Mouse (Mus musculus): ENCODE data around the gene Szrd1. TPM values are rescaled to one million over a fixed set of nuclear protein-coding genes. Genes with fewer than 3 reads are reported as not detected.

Szrd1 gene
- 13.2 and 13.7 TPM in 2 replicates for polyA plus RNA-seq (2014; fragmentation: Nextera tagmentation; extraction: Ambion mirVana)

DNA sequence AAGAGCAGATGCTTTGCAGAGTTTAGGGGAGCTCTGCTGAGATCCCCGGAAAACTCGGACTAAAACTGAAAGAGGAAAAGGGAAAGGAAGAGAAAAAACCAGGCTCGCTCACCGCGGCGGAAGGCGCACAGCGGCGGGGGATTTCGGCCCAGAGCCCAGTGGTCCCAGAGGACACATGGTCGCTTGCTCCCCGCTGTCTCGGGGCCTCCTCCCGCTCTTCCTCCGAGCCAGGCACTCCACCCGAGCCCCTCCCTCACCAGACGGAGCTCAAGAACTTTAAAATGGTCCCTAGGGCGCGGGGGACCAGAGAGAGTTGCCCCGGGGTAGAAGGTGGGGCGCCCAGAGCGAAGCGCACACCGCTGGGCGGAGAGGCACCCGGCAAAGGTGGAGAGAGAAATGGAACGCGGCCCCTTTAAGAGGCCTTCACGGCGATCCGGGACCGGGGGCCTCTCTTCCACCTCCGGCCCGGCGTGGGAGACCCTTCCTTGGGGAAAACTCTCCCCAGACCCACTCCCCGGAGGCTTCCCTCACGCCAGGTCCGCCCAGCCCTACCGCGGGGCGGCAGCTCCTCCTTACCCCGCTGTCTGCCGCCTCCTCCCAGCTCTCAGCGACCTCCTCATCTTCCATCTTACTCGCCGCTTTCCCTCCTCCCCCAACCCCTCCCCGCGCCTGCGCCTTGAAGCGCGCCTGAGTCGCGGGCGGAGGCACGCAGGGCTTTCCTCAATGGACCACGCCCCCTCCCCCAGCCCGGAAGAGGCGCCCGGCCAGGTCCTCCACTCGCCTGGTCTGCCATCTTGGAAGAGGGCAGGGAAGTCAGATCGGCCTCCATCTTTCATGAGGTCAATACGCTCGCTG lies at the start of gene Szrd1:
Gene Szrd1 (minus strand): TSS at position 660 of the 855 bp plus-strand sequence.
- Histone ChIP-seq H3K4me1 (ENCODE audit: control insufficient read depth, insufficient read depth, low read length) (peaks cover 21% of the 10 kb centered on the region), H3K4me3 (ENCODE audit: low read depth, low read length) (peak within 1 kb of the TSS; percentile 84), H3K27me3 (ENCODE audit: control insufficient read depth, insufficient read depth, low read length) (no peaks in the 10 kb centered on the region; the same call in 1 of the 2 replicates), H3K9ac (replicated peaks; ENCODE audit: low read depth, low read length) (peak within 1 kb of the TSS; percentile 80), H3K4me2 (ENCODE audit: low read depth, low read length) (peak within 1 kb of the TSS; percentile 89), H3K27ac (ENCODE audit: low read depth, low read length) (peak within 1 kb of the TSS; percentile 90), H3K36me3 (ENCODE audit: control insufficient read depth, insufficient read depth, low read length) (no peaks in the 10 kb centered on the region), H3K9me3 (ENCODE audit: control insufficient read depth, low read length) (no peaks in the 10 kb centered on the region)
- under 1% methylated on average over 54 of the region's 63 CpGs for WGBS
- peak; percentile 93 for ATAC-seq (ENCODE audit: low read depth)

DNA sequence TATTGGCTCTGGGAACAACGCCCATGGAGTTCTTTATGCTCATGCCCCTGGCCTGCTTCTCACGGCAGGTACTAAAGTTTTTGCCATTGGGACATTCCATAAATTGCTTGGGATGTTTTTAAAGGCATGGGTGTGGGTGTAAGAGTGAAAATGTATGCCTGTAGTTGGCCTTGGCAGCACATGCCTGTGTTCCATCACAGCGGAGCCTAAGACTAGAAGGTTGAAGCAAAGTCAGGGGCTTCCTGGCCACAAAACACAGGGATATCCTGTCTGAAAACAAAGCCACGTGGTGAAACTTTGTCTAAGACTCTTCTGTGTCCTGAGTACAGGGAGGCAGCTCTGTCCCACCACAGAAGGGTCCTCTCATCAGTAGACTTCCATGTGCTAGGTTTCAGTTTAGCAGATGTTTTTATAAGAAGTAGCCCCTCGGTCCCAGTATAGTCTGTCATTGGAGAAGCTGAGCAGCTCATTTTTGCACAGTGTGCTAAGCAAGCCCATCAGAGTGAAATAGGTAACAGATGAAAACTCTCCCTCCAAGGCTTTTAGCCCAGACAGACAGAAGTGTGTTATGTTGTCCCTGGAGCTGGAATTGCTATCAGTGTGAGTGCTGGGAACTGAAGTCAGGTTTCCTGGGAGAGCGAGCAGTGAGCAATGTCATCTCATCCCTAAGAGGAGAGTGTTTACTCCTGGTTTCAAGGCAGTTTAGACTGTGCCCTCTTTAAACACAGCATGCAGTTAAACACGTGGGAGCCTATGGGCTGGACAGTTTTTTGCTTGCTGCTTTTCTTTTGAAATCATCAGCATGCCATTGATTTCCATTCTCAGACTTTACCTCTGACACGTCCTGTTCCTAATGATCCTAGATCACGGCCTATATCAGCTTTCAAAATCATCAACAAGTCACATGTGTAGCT lies 47.6 kb upstream of the Szrd1 start:
- Histone ChIP-seq H3K27me3 (ENCODE audit: control insufficient read depth, insufficient read depth, low read length) (no peaks in the 10 kb centered on the region), H3K9ac (replicated peaks; ENCODE audit: low read depth, low read length) (no peak overlapping the region), H3K9me3 (ENCODE audit: control insufficient read depth, low read length) (no peaks in the 10 kb centered on the region), H3K36me3 (ENCODE audit: control insufficient read depth, insufficient read depth, low read length) (peaks cover 3% of the 10 kb centered on the region; the same call in 1 of the 2 replicates), H3K27ac (ENCODE audit: low read depth, low read length) (no peak overlapping the region), H3K4me1 (ENCODE audit: control insufficient read depth, insufficient read depth, low read length) (no peaks in the 10 kb centered on the region), H3K4me3 (ENCODE audit: low read depth, low read length) (no peak overlapping the region), H3K4me2 (ENCODE audit: low read depth, low read length) (no peak overlapping the region)
- ATAC-seq (ENCODE audit: low read depth), result no peak
- WGBS, result 74% methylated on average over 9 of the region's 9 CpGs

- Histone ChIP-seq H3K4me2 (ENCODE audit: low read depth, low read length) (no peak overlapping the region), H3K9ac (replicated peaks; ENCODE audit: low read depth, low read length) (no peak overlapping the region), H3K4me3 (ENCODE audit: low read depth, low read length) (no peak overlapping the region), H3K9me3 (ENCODE audit: control insufficient read depth, low read length) (no peaks in the 10 kb centered on the region), H3K27me3 (ENCODE audit: control insufficient read depth, insufficient read depth, low read length) (no peaks in the 10 kb centered on the region), H3K4me1 (ENCODE audit: control insufficient read depth, insufficient read depth, low read length) (no peaks in the 10 kb centered on the region), H3K27ac (ENCODE audit: low read depth, low read length) (no peak overlapping the region), H3K36me3 (ENCODE audit: control insufficient read depth, insufficient read depth, low read length) (peaks cover 10% of the 10 kb centered on the region)
- 88% methylated on average over 4 of the region's 4 CpGs for WGBS
- no peak for ATAC-seq (ENCODE audit: low read depth)
Observed at GRCm38 (mm10) chr4:141184426-141184825, 44.9 kb upstream of the Szrd1 start.

- Histone ChIP-seq H3K27ac (ENCODE audit: low read depth, low read length) (no peak overlapping the region), H3K9me3 (ENCODE audit: control insufficient read depth, low read length) (no peaks in the 10 kb centered on the region), H3K36me3 (ENCODE audit: control insufficient read depth, insufficient read depth, low read length) (peaks cover 10% of the 10 kb centered on the region), H3K4me2 (ENCODE audit: low read depth, low read length) (no peak overlapping the region), H3K4me1 (ENCODE audit: control insufficient read depth, insufficient read depth, low read length) (no peaks in the 10 kb centered on the region; the same call in 1 of the 2 replicates), H3K27me3 (ENCODE audit: control insufficient read depth, insufficient read depth, low read length) (no peaks in the 10 kb centered on the region), H3K9ac (replicated peaks; ENCODE audit: low read depth, low read length) (no peak overlapping the region), H3K4me3 (ENCODE audit: low read depth, low read length) (no peak overlapping the region)
- no peak for ATAC-seq (ENCODE audit: low read depth)
- 96% methylated on average over 2 of the region's 2 CpGs for WGBS
Observed at GRCm38 (mm10) chr4:141183932-141184331, 44.4 kb upstream of the Szrd1 start.

- no peak overlapping the region for H3K4me2 ChIP-seq (ENCODE audit: low read depth, low read length)
- WGBS, result 95% methylated on average over 6 of the region's 6 CpGs
- H3K27ac ChIP-seq (ENCODE audit: low read depth, low read length), result no peak overlapping the region
- H3K9me3 ChIP-seq (ENCODE audit: control insufficient read depth, low read length), result no peaks in the 10 kb centered on the region
- H3K4me3 ChIP-seq (ENCODE audit: low read depth, low read length), result no peak overlapping the region
- H3K27me3 ChIP-seq (ENCODE audit: control insufficient read depth, insufficient read depth, low read length), result no peaks in the 10 kb centered on the region
- no peak overlapping the region for H3K9ac ChIP-seq (replicated peaks; ENCODE audit: low read depth, low read length)
- ATAC-seq (ENCODE audit: low read depth), result no peak
- peaks cover 4% of the 10 kb centered on the region; the same call in 1 of the 2 replicates for H3K4me1 ChIP-seq (ENCODE audit: control insufficient read depth, insufficient read depth, low read length)
- H3K36me3 ChIP-seq (ENCODE audit: control insufficient read depth, insufficient read depth, low read length), result peaks cover 10% of the 10 kb centered on the region
Observed at GRCm38 (mm10) chr4:141181981-141182380, 42.4 kb upstream of the Szrd1 start.

GRCm38 (mm10) chr4:141180831-141181230 lies 41.3 kb upstream of the Szrd1 start:
- Histone ChIP-seq H3K4me1 (ENCODE audit: control insufficient read depth, insufficient read depth, low read length) (peaks cover 4% of the 10 kb centered on the region; the same call in 1 of the 2 replicates), H3K36me3 (ENCODE audit: control insufficient read depth, insufficient read depth, low read length) (peaks cover 10% of the 10 kb centered on the region), H3K4me2 (ENCODE audit: low read depth, low read length) (no peak overlapping the region), H3K4me3 (ENCODE audit: low read depth, low read length) (no peak overlapping the region), H3K9ac (replicated peaks; ENCODE audit: low read depth, low read length) (no peak overlapping the region), H3K9me3 (ENCODE audit: control insufficient read depth, low read length) (no peaks in the 10 kb centered on the region), H3K27me3 (ENCODE audit: control insufficient read depth, insufficient read depth, low read length) (no peaks in the 10 kb centered on the region), H3K27ac (ENCODE audit: low read depth, low read length) (no peak overlapping the region)
- ATAC-seq (ENCODE audit: low read depth), result no peak
- WGBS, result 87% methylated on average over 8 of the region's 8 CpGs

GRCm38 (mm10) chr4:141178500-141178899 lies 38.9 kb upstream of the Szrd1 start:
- no peak overlapping the region for H3K4me3 ChIP-seq (ENCODE audit: low read depth, low read length)
- no peak overlapping the region for H3K9ac ChIP-seq (replicated peaks; ENCODE audit: low read depth, low read length)
- no peaks in the 10 kb centered on the region for H3K27me3 ChIP-seq (ENCODE audit: control insufficient read depth, insufficient read depth, low read length)
- H3K36me3 ChIP-seq (ENCODE audit: control insufficient read depth, insufficient read depth, low read length), result peaks cover 16% of the 10 kb centered on the region
- no peak for ATAC-seq (ENCODE audit: low read depth)
- no peaks in the 10 kb centered on the region for H3K9me3 ChIP-seq (ENCODE audit: control insufficient read depth, low read length)
- WGBS, result 47% methylated on average over 4 of the region's 4 CpGs
- H3K27ac ChIP-seq (ENCODE audit: low read depth, low read length), result no peak overlapping the region
- H3K4me2 ChIP-seq (ENCODE audit: low read depth, low read length), result no peak overlapping the region
- H3K4me1 ChIP-seq (ENCODE audit: control insufficient read depth, insufficient read depth, low read length), result peaks cover 4% of the 10 kb centered on the region; the same call in 1 of the 2 replicates

- no peak overlapping the region for H3K9ac ChIP-seq (replicated peaks; ENCODE audit: low read depth, low read length)
- no peaks in the 10 kb centered on the region for H3K27me3 ChIP-seq (ENCODE audit: control insufficient read depth, insufficient read depth, low read length)
- no peak overlapping the region for H3K27ac ChIP-seq (ENCODE audit: low read depth, low read length)
- peaks cover 4% of the 10 kb centered on the region; the same call in 1 of the 2 replicates for H3K4me1 ChIP-seq (ENCODE audit: control insufficient read depth, insufficient read depth, low read length)
- H3K36me3 ChIP-seq (ENCODE audit: control insufficient read depth, insufficient read depth, low read length), result peaks cover 18% of the 10 kb centered on the region
- H3K4me2 ChIP-seq (ENCODE audit: low read depth, low read length), result no peak overlapping the region
- H3K4me3 ChIP-seq (ENCODE audit: low read depth, low read length), result no peak overlapping the region
- 87% methylated on average over 10 of the region's 10 CpGs for WGBS
- no peak for ATAC-seq (ENCODE audit: low read depth)
- H3K9me3 ChIP-seq (ENCODE audit: control insufficient read depth, low read length), result no peaks in the 10 kb centered on the region
Observed at GRCm38 (mm10) chr4:141176328-141176838, 36.8 kb upstream of the Szrd1 start.

Measured in neural tube, embryonic 14.5 days (tissue).